In genomic region chr19:8756635-8757387, GRCm38 (mm10) we compare ENCODE assay signal across 8 mouse cellular contexts. TPM values are rescaled to one million over a fixed set of nuclear protein-coding genes. Genes with fewer than 3 reads are reported as not detected.
A peak's percentile ranks its signal among the peaks of the same experiment; 100 is the strongest.
DNase-seq lines count a peak whose midpoint lies in the region; ATAC-seq and TF ChIP-seq lines count a peak whose summit lies in the region.

TSS of gene Nxf1 (plus strand) at chr19:8757073.

- peak; percentile 74 to 94 for ATAC-seq in hematopoietic stem cell, adult 5-6 weeks (replicated peaks in 1 of 2; ENCODE audit: insufficient read depth in 1 of 2, low FRiP score in 2 of 2, low TSS enrichment in 1 of 2, low read depth in 1 of 2, poor library complexity in 2 of 2, severe bottlenecking in 2 of 2)
- ATAC-seq in lung, postnatal 0 days, result peak; percentile 97

- TF ChIP-seq RAD21 in MEL (IDR thresholded peaks at IDR 0.05; ENCODE audit: low read depth, low read length), result no peak

- H3K9ac ChIP-seq in MEL (ENCODE audit: control insufficient read depth, low read depth, low read length, poor library complexity, severe bottlenecking), result peak within 1 kb of the TSS; percentile 91
- peak within 1 kb of the TSS; percentile 96 for H3K9ac ChIP-seq in lung, postnatal 0 days (replicated peaks; ENCODE audit: low read depth)

- peaks cover 7 to 22% of the 10 kb centered on the region in 2 experiments; a peak in 3 of 4 replicates for H3K4me1 ChIP-seq in MEL (ENCODE audit: control insufficient read depth in 1 of 2, insufficient read depth in 2 of 2, low read length in 2 of 2)
- no peaks in the 10 kb centered on the region for H3K4me1 ChIP-seq in cerebellum, adult 2 months (ENCODE audit: control insufficient read depth, insufficient read depth, low read length)
- H3K4me1 ChIP-seq in lung, postnatal 0 days (ENCODE audit: insufficient read depth, low read depth, low read length), result peaks cover 6% of the 10 kb centered on the region; the same call in 1 of the 2 replicates

- no peaks in the 10 kb centered on the region for H3K9me3 ChIP-seq in MEL (replicated peaks; ENCODE audit: insufficient read depth, low read length)
- no peaks in the 10 kb centered on the region for H3K9me3 ChIP-seq in lung, postnatal 0 days (ENCODE audit: low read length)

- TF ChIP-seq EP300 in MEL (IDR thresholded peaks at IDR 0.05; ENCODE audit: low read depth in 1 of 2, low read length in 2 of 2), result no peak
- no peak for TF ChIP-seq EP300 in lung, postnatal 0 days (IDR thresholded peaks at IDR 0.05)

- TF ChIP-seq POLR2A in MEL (IDR thresholded peaks at IDR 0.05; ENCODE audit: control insufficient read depth in 1 of 2, insufficient read depth in 1 of 2, low read depth in 1 of 2, low read length in 2 of 2, poor library complexity in 1 of 2), result peak; percentile 98 to 99
- TF ChIP-seq POLR2A in cerebellum, adult 2 months (IDR thresholded peaks at IDR 0.05; ENCODE audit: borderline replicate concordance, insufficient read depth, low read length), result peak; percentile 88

- no peaks in the 10 kb centered on the region for H3K27me3 ChIP-seq in MEL (ENCODE audit: control insufficient read depth in 1 of 2, insufficient read depth in 2 of 2, low read length in 2 of 2)
- no peaks in the 10 kb centered on the region for H3K27me3 ChIP-seq in cerebellum, adult 2 months (ENCODE audit: control insufficient read depth, insufficient read depth, low read length)
- H3K27me3 ChIP-seq in lung, postnatal 0 days (replicated peaks; ENCODE audit: insufficient read depth, low read length), result no peaks in the 10 kb centered on the region

- H3K79me2 ChIP-seq in MEL (ENCODE audit: control insufficient read depth, insufficient read depth, low read length, poor library complexity), result peaks cover 56% of the 10 kb centered on the region

- H3K27ac ChIP-seq in MEL (ENCODE audit: control insufficient read depth, low read depth, low read length), result peak within 1 kb of the TSS; percentile 78
- H3K27ac ChIP-seq in cerebellum, adult 2 months (ENCODE audit: insufficient read depth, low read length), result peak within 1 kb of the TSS; percentile 58; the same call in 1 of the 2 replicates
- peak within 1 kb of the TSS; percentile 93 for H3K27ac ChIP-seq in lung, postnatal 0 days (ENCODE audit: low read length)

- under 1% methylated on average over 75 of the region's 75 CpGs for WGBS in cerebellum, adult 2 months
- 0% methylated on average over 61 of the region's 75 CpGs for WGBS in lung, postnatal 0 days

- peaks cover 3 to 26% of the 10 kb centered on the region in 2 experiments; a peak in 3 of 4 replicates for H3K36me3 ChIP-seq in MEL (ENCODE audit: control insufficient read depth in 1 of 2, insufficient read depth in 2 of 2, low read length in 2 of 2)
- peaks cover 11% of the 10 kb centered on the region for H3K36me3 ChIP-seq in lung, postnatal 0 days (ENCODE audit: insufficient read depth, low read length)

- no peak for TF ChIP-seq CTCF in MEL (IDR thresholded peaks at IDR 0.05 in 2 of 3, conservative IDR thresholded peaks at IDR 0.05 in 1 of 3; ENCODE audit: control insufficient read depth in 1 of 3, insufficient read depth in 1 of 3, low read depth in 2 of 3, low read length in 3 of 3, poor library complexity in 1 of 3, severe bottlenecking in 1 of 3)
- no peak for TF ChIP-seq CTCF in cerebellum, adult 2 months (IDR thresholded peaks at IDR 0.05; ENCODE audit: borderline replicate concordance, insufficient read depth, low read depth, low read length)
- TF ChIP-seq CTCF in lung, postnatal 0 days (IDR thresholded peaks at IDR 0.05), result peak; percentile 31

- peak; percentile 96 for DNase-seq in MEL (ENCODE audit: low read depth, low spot score)
- DNase-seq in cerebellum, adult 2 months, result peak; percentile 90 to 91
- DNase-seq in forelimb bud, embryonic 11.5 days (ENCODE audit: low read depth, low spot score), result peak; percentile 95
- DNase-seq in layer of hippocampus, adult 9-11 months, result peak; percentile 92
- peak; percentile 97 for DNase-seq in lung, postnatal 0 days (ENCODE audit: low spot score)
- DNase-seq in ovary, postnatal 14 days (ENCODE audit: low spot score), result peak; percentile 89
- DNase-seq in thymus, postnatal 14 days, result peak; percentile 94

- peak within 1 kb of the TSS; percentile 72 to 87 for H3K4me3 ChIP-seq in MEL (ENCODE audit: control insufficient read depth in 1 of 2, insufficient read depth in 1 of 2, low read depth in 2 of 2, low read length in 2 of 2)
- H3K4me3 ChIP-seq in cerebellum, adult 2 months (replicated peaks; ENCODE audit: insufficient read depth, low read depth, low read length), result peak within 1 kb of the TSS; percentile 95
- H3K4me3 ChIP-seq in lung, postnatal 0 days (ENCODE audit: low read depth, low read length), result peak within 1 kb of the TSS; percentile 96

- peak within 1 kb of the TSS; percentile 75 for H3K4me2 ChIP-seq in lung, postnatal 0 days (replicated peaks; ENCODE audit: low read depth, low read length)

TF ChIP-seq in MEL, 35 proteins besides CTCF, POLR2A, EP300 and RAD21:
- TF ChIP-seq SIN3A (IDR thresholded peaks at IDR 0.05; ENCODE audit: low read length) (peak; percentile 6), MEF2A (IDR thresholded peaks at IDR 0.05; ENCODE audit: extremely low read depth, insufficient replicate concordance, low read depth, low read length, poor library complexity, severe bottlenecking) (no peak), GABPA (IDR thresholded peaks at IDR 0.05; ENCODE audit: low read depth, low read length) (no peak), TCF12 (IDR thresholded peaks at IDR 0.05; ENCODE audit: low read depth, low read length) (peak; percentile 57), POLR2AphosphoS2 (IDR thresholded peaks at IDR 0.05; ENCODE audit: low read length) (peak; percentile 88; the same call in 1 of the 2 replicates), GATA1 (IDR thresholded peaks at IDR 0.05; ENCODE audit: low read depth, low read length) (0 out of 2 replicates have a peak, but pooled peaks have one; percentile 12), USF1 (IDR thresholded peaks at IDR 0.05; ENCODE audit: low read depth, low read length) (peak; percentile 9; the same call in 1 of the 2 replicates), CHD1 (IDR thresholded peaks at IDR 0.05; ENCODE audit: low read depth, low read length) (no peak), ZC3H11A (IDR thresholded peaks at IDR 0.05; ENCODE audit: low read depth, low read length) (no peak), MXI1 (IDR thresholded peaks at IDR 0.05; ENCODE audit: low read depth, low read length) (peak; percentile 71; the same call in 1 of the 2 replicates), USF2 (IDR thresholded peaks at IDR 0.05; ENCODE audit: borderline replicate concordance in 1 of 2, insufficient read depth in 1 of 2, low read depth in 1 of 2, low read length in 2 of 2) (no peak), UBTF (IDR thresholded peaks at IDR 0.05; ENCODE audit: borderline replicate concordance, insufficient read depth, low read depth, low read length) (no peak), TBP (IDR thresholded peaks at IDR 0.05; ENCODE audit: low read depth, low read length) (peak; percentile 96), HCFC1 (IDR thresholded peaks at IDR 0.05; ENCODE audit: low read depth, low read length) (peak; percentile 83), ZMIZ1 (IDR thresholded peaks at IDR 0.05; ENCODE audit: low read depth, low read length) (peak; percentile 96), MYB (IDR thresholded peaks at IDR 0.05; ENCODE audit: low read depth, low read length) (no peak), MAZ (IDR thresholded peaks at IDR 0.05; ENCODE audit: low read depth, low read length) (no peak), JUND (IDR thresholded peaks at IDR 0.05; ENCODE audit: low read depth, low read length) (no peak), MAX (IDR thresholded peaks at IDR 0.05; ENCODE audit: low read length) (peak; percentile 5; the same call in 1 of the 2 replicates), KAT2A (conservative IDR thresholded peaks at IDR 0.05; ENCODE audit: low read depth, low read length) (no peak; the same call in 1 of the 2 replicates), ZNF384 (IDR thresholded peaks at IDR 0.05; ENCODE audit: low read depth, low read length) (no peak; the same call in 1 of the 2 replicates), NELFE (IDR thresholded peaks at IDR 0.05; ENCODE audit: low read depth, low read length) (peak; percentile 99), ELF1 (IDR thresholded peaks at IDR 0.05; ENCODE audit: low read depth, low read length) (peak; percentile 38; the same call in 1 of the 2 replicates), ZKSCAN1 (IDR thresholded peaks at IDR 0.05; ENCODE audit: low read depth, low read length) (no peak), SMC3 (IDR thresholded peaks at IDR 0.05; ENCODE audit: low read depth, low read length) (no peak), POLR2AphosphoS5 (IDR thresholded peaks at IDR 0.05; ENCODE audit: borderline replicate concordance, low read depth, low read length) (0 out of 2 replicates have a peak, but pooled peaks have one; percentile 45), E2F4 (IDR thresholded peaks at IDR 0.05; ENCODE audit: borderline replicate concordance, low read depth, low read length) (no peak), TAL1 (IDR thresholded peaks at IDR 0.05; ENCODE audit: low read length) (no peak), NRF1 (IDR thresholded peaks at IDR 0.05; ENCODE audit: insufficient read depth, low read depth, low read length, poor library complexity, severe bottlenecking) (peak; percentile 92), MYC (IDR thresholded peaks at IDR 0.05; ENCODE audit: low read depth, low read length) (no peak; the same call in 1 of the 2 replicates), MAFK (IDR thresholded peaks at IDR 0.05; ENCODE audit: borderline replicate concordance, low read depth, low read length) (no peak), BHLHE40 (IDR thresholded peaks at IDR 0.05; ENCODE audit: borderline replicate concordance, low read depth, low read length) (no peak), ETS1 (IDR thresholded peaks at IDR 0.05; ENCODE audit: low read depth, low read length) (peak; percentile 38; the same call in 1 of the 2 replicates)
TF ChIP-seq in MEL: peak in this region for 15.

RNA-seq across cellular contexts. Expression of gene Nxf1, which starts in this region (rescaled TPM):
- total RNA-seq in MEL (2012; rRNA removed), result 107 and 122 TPM in 2 replicates
- 100 to 1,000 TPM; 231 to 296 TPM for polyA plus RNA-seq in MEL (2012; ENCODE audit: insufficient read depth in 1 of 2, insufficient read length in 2 of 2, low read depth in 1 of 2, low replicate concordance in 2 of 2, missing spikeins in 1 of 2)
- 134 and 135 TPM in 2 replicates for polyA plus RNA-seq in cerebellum, adult 2 months (2012; rRNA removed)
- 87.8 and 104 TPM in 2 replicates for total RNA-seq in hematopoietic stem cell, adult 5-6 weeks (2017)
- polyA plus RNA-seq in lung, postnatal 0 days (2015; fragmentation: Nextera tagmentation; extraction: Ambion mirVana), result 88.8 and 89.7 TPM in 2 replicates

Comparison
In these comparisons a context has a peak if more than half of its experiments do, and no peak if none do; other contexts are left out.
1. Peak in every context shown above with its lines: DNase-seq, ATAC-seq, H3K4me3 ChIP-seq and H3K27ac ChIP-seq.